Mouse (Mus musculus) right cerebral cortex, postnatal 36 days (tissue): ENCODE results near the gene Mnd1.

Source experiments
- DNase-seq, 2 experiments: peaks; one replicate each; pipeline ENCODE4 v3.0.0; 2022; ENCODE audit warnings: low spot score in 2 of 2, mixed read lengths in 1 of 2

The Mnd1 gene

DNA sequence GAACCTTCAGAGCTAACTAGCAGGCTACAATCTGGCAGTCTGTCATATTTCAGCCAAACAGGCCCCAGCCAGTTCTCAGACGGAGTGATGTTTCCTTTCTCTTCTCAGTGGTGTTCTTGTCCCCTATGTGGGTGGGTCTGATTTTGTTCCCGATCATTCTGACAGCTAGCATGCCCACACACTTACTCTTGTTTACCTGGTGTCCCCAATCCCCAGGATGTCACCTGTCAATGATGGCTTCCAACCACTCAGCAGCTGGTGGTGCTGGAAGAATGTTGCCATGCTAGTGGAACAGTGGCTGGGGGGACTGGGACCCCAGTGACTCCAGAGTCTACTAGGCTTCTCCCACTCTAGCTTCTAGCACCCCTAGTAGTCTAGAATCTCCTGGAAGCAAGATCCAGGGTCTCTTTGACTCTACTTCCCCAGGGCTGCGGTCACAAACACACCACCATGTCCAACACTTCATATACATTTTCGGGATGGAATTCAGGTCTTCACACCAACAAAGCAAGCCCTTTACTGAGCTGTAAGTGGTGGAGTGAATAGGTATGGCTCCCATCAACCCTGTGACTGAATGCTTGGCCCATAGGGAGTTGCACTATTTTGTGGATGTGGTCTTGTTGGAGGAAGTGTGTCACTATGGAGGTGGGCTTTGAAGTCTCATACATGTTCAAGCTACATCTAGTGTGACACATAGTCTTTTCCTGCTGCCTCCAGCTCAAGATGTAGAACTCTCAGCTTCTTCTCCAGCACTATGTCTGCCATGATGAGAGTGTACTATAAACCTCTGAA, 2.2 kb upstream of the Mnd1 start:
- DNase-seq = no peak

DNA sequence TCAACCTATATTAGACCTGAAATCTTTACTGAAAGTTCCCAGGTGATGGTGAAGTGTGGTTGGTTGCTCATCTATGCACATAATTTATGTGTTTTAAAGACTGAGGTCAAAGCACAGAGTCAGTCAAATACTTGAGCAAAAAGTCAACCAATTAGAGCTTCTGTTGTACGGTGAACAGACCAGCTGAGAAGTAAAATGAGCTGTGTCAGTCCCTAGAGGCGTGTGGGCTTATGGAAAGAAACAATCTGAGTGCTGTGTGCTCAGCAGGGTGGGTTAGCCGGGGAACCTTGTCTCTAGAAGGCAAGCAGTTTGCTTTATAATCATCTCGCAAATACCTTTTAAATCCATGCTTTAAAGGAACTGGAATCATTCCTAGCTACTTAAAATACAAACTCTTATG, 1.4 kb upstream of the Mnd1 start:
- DNase-seq = no peak

- DNase-seq = no peak
Measured at GRCm38 (mm10) chr3:84156105-84156504, 519 bp upstream of the Mnd1 start.

GRCm38 (mm10) chr3:84155146-84155545, 440 bp downstream of the Mnd1 start:
- no peak for DNase-seq

- DNase-seq = no peak
Measured at GRCm38 (mm10) chr3:84154721-84155141, 855 bp downstream of the Mnd1 start.

DNA sequence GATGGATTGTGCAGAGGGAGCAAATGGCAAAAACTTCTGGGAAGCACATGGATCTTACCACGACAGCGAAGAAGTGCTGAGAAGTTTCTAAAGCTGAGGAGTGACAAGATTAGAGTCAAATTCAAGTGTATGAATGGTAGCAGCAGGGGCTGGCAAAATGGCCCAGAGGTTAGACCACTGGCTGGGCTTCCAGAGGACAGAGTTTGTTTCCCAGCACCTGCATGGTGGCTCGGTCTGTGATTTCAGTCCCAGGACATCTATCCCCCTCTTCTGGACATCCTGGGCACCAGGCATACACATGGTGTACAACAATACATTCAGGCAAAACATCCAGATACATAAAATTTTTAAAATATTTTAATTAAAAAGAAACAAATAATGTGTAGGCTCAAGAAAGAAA, 5.8 kb downstream of the Mnd1 start:
- DNase-seq = no peak

DNA sequence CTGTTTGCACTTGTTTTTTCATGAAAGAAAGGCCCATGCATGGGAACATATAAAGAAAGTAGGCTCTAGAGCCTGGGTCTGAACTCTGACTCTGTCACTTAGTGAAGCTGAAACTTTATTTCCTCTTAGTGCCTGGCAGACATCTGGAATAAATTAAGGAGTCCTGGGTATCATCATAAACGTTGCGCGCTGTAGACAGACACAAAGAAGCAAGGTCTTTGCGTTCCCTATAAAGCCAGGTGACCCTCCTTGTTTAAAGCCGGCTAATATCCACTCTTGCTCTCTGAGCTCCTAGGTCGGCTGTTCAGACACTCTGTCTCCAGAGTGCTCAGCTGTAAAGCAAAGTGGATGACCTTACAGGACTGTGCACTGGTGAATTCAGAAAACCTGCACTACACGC, 14.6 kb downstream of the Mnd1 start:
- DNase-seq = no peak

- DNase-seq = no peak
Measured at GRCm38 (mm10) chr3:84136509-84136908, 19.1 kb downstream of the Mnd1 start.

GRCm38 (mm10) chr3:84135933-84136332, 19.7 kb downstream of the Mnd1 start:
- DNase-seq = no peak

- DNase-seq = no peak
Measured at GRCm38 (mm10) chr3:84135387-84135786, 20.2 kb downstream of the Mnd1 start.

DNA sequence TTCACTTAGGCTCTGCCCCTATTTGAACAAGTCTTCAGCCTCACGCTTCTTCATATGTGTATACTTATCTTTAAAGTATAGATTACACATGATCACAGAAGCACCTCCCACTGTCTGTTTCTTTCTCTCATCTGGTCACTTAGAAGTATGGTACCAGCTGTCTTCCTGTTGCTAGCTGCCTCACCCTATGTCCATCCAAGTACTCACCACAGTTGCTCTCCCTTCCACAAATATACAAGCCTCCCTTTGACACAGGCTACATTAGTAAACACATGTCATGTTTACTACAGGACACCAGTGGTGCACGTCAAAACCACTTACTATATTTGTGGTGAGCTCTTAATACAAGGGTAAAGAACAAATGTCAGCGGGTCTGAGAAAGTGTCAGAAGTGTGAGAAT, 24.2 kb downstream of the Mnd1 start:
- DNase-seq = no peak

DNA sequence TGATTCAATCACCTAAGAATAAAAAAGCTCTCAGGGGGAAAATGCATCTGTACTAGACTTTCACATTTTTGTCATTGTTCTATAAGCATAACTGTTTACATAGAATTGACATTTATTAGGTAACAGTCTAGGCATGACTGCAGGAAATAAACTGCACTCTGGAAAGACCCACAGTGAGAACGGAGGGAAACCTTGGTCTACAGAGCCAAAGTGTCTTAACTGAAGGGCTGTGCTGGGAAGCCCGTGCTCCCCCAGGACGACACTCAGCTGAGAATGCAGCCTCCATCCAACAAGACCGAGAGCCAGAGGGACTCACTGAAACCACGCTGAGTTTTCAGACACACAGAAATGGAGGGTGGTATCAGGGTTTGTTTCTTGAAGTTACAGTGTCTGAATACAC, 24.8 kb downstream of the Mnd1 start:
- no peak for DNase-seq

- DNase-seq = no peak
Measured at GRCm38 (mm10) chr3:84128871-84129870, 26.4 kb downstream of the Mnd1 start.

DNA sequence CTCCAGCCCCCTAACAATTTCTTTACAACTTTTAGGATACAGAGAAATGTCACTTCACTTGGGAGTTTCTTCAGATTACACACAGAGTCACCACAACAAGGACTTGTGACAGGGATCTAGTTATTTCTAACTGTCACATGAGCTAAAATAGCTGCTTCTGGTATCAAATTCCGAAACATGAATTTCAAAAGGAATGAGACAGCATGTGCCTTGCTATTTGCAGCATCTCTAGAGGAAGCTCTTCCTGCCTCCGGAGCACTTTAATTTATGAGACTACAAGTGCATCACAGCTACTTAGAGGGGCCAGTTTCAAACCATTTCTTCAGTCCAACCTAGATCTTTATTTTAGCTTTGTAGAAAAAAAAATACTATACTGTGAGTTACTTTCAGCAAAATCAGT, 28.2 kb downstream of the Mnd1 start:
- peak in 1 of 2 experiments; percentile 19 for DNase-seq

DNA sequence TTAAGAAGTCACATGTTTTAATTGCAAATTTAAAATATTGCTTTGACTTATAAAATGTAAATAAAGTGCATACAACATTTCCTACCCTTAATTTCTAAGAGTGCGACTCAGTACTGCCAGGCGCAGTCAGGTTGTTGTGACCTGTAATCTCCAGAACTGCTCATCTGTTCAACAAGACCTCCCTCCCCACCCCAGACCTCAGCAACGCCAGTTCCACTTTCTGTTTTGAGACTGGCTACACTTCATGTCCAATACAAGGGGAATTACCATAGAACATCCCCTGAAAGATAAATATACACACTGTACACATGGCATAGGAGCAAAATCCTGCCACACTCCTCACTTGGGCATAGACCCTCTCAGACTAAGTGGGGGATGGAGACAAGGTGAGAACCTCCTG, 28.9 kb downstream of the Mnd1 start:
- DNase-seq = no peak

GRCm38 (mm10) chr3:84125704-84126289, 29.8 kb downstream of the Mnd1 start:
- no peak for DNase-seq

DNA sequence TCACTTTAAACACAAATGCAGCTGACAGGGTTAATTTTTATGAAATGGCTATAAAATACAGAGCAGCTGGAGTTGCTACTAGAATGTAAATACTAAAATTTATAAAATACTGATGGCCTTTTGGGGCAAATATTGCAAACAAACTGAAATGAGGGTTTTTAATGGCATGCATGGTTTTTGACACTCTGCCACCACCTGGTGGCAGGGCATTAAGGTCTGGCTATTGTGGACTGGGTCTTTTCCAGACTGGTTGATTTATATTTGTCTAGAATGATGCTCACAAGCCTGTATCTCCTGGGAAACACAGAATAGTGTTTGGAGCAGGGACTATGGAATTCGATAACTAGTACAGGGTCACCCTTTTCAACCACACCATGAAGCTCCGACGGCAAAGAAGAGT, 32.1 kb downstream of the Mnd1 start:
- no peak for DNase-seq

- DNase-seq = no peak
Measured at GRCm38 (mm10) chr3:84118718-84119117, 36.9 kb downstream of the Mnd1 start.

DNA sequence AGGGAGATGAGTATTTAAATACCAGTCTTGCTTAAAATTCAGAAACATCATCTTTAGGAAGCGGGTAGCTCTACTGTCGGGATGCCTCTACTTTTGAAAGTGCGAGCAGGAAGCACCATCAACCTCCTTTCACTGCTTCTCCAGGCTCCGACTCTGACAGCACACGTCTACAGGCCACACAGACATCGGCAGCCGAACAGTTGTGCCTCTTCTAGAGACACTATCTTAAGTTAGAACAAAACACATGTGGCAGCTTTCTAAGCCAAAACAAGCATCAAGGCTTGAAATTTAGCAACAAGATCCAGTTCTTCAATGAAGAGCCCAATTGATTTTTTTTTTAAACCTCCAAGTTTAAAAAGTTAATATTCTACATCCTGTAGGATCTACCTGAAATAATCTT, 37.4 kb downstream of the Mnd1 start:
- DNase-seq = no peak

- DNase-seq = no peak
Measured at GRCm38 (mm10) chr3:84108614-84109013, 47.0 kb downstream of the Mnd1 start.

DNA sequence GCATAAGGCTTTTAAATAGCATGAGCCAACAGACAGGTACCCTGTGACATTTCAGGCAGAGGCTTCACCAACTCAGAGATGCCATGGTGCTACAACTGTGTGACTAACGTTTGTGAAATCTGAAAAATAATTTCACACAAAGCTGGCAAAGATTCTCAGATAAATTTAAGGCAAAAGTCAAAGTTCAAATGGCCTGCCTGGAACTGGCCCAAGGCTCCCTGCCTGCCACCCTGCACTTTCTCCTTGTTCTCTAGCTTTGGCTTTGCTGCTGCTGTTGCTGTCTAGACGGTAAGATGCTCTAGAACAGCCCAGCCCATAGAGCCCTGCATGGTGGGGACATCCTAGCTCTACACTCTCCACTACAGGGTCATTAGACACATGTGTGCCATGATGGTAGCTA, 49.5 kb downstream of the Mnd1 start:
- DNase-seq = no peak

DNA sequence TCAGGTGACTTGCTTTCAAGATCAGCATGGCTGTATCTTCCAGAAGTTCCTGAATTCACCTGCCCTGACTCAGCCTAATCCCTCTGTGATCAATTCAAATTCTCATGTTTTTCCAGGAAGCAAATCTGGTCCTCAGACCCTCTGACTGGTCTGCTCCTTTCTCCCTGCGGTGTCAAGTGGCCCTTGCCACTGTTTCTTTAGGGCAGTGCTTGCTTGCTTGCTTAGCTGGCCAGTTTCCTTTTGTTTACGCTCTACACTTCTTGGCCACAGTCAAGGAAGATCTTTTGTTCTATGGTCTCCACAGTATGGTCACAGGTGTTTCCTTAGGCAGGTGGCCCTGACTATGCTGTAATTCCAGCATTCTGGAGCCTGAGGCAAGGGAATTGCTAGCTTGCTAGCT, 52.0 kb downstream of the Mnd1 start:
- DNase-seq = no peak
